Mouse (Mus musculus) layer of hippocampus, adult 9-10 months (tissue): ENCODE measurements around the gene Sh3d21.
A peak's percentile ranks its signal among the peaks of the same experiment; 100 is the strongest.

Experiments used
- DNase-seq: peaks from one replicate; pipeline ENCODE4 v3.0.0; 2022; ENCODE audit warnings: low spot score

Gene Sh3d21

GRCm38 (mm10) chr4:126109613-126110373, 53.5 kb downstream of the Sh3d21 start:
- DNase-seq: no peak

GRCm38 (mm10) chr4:126108061-126108740, 55.1 kb downstream of the Sh3d21 start:
- no peak for DNase-seq

- no peak for DNase-seq
Measured at GRCm38 (mm10) chr4:126105131-126105783, 58.0 kb downstream of the Sh3d21 start.

- DNase-seq: no peak
Measured at GRCm38 (mm10) chr4:126104261-126105075, 58.8 kb downstream of the Sh3d21 start.

- peak; percentile 91 for DNase-seq
Measured at GRCm38 (mm10) chr4:126103590-126104068, 59.7 kb downstream of the Sh3d21 start, which contains the start of gene Stk40. Gene Stk40 (plus strand): TSS chr4:126103957.

GRCm38 (mm10) chr4:126103057-126103581, 60.2 kb downstream of the Sh3d21 start:
- peak; percentile 77 for DNase-seq

- DNase-seq: no peak
Measured at GRCm38 (mm10) chr4:126102061-126102841, 61.0 kb downstream of the Sh3d21 start.

GRCm38 (mm10) chr4:126100764-126101163, 62.5 kb downstream of the Sh3d21 start:
- no peak for DNase-seq
